Mouse (Mus musculus) midbrain, embryonic 12.5 days (tissue): ENCODE measurements around the gene Slc39a3. TPM values are rescaled to one million over a fixed set of nuclear protein-coding genes. Genes with fewer than 3 reads are reported as not detected.
A peak's percentile ranks its signal among the peaks of the same experiment; 100 is the strongest.
"Not testable (repeated sequence)": the region's sequence is repeated elsewhere in the genome, so short reads cannot be mapped to it uniquely, and the experiment has no call there.

Source experiments
- ATAC-seq: fragments of 200-750 bp; cut with Nextera tagmentation; 2 replicates; pipeline ENCODE4 v1.8.0; 2017; ENCODE audit warnings: low read depth, moderate TSS enrichment, moderate library complexity; ENCODE audit not compliant: low FRiP score
- H3K27ac ChIP-seq: fragments of 300-500 bp; sonication (generic); replicated peaks from 2 replicates; pipeline ENCODE4 v1.5.1; 2016; ENCODE audit warnings: mild to moderate bottlenecking
- H3K27me3 ChIP-seq: fragments of 300-500 bp; sonication (generic); 2 replicates; pipeline ENCODE4 v1.6.1; 2016; ENCODE audit warnings: mild to moderate bottlenecking
- H3K36me3 ChIP-seq: fragments of 300-500 bp; sonication (generic); 2 replicates; pipeline ENCODE4 v1.6.1; 2016
- H3K4me1 ChIP-seq: fragments of 300-500 bp; sonication (generic); 2 replicates; pipeline ENCODE4 v1.6.1; 2016
- H3K4me2 ChIP-seq: fragments of 300-500 bp; sonication (generic); replicated peaks from 2 replicates; pipeline ENCODE4 v1.6.1; 2016; ENCODE audit warnings: mild to moderate bottlenecking, moderate library complexity
- H3K4me3 ChIP-seq: fragments of 300-500 bp; sonication (generic); 2 replicates; pipeline ENCODE4 v1.5.1; 2016; ENCODE audit warnings: mild to moderate bottlenecking
- H3K9ac ChIP-seq: fragments of 300-500 bp; sonication (generic); replicated peaks from 2 replicates; pipeline ENCODE4 v1.6.1; 2016; ENCODE audit warnings: mild to moderate bottlenecking, moderate library complexity
- H3K9me3 ChIP-seq: fragments of 300-500 bp; sonication (generic); 2 replicates; pipeline ENCODE4 v1.6.1; 2016; ENCODE audit warnings: mild to moderate bottlenecking
- WGBS: fragments of 180-500 bp; shearing (Covaris S2); methylation state at CpG from one replicate; pipeline ENCODE4 v1.1.7; 2016; 5-methylcytosine and 5-hydroxymethylcytosine counted together
- polyA plus RNA-seq: library from polyadenylated mRNA; unstranded; fragments of >200 nt; fragmentation: Nextera tagmentation; extraction: Ambion mirVana; gene quantifications from 2 replicates; pipeline ENCODE4 v1.2.1, GENCODE M21; 2016

Gene Slc39a3
- polyA plus RNA-seq, 1 experiment from 2014 or later, result 33.1 TPM

DNA sequence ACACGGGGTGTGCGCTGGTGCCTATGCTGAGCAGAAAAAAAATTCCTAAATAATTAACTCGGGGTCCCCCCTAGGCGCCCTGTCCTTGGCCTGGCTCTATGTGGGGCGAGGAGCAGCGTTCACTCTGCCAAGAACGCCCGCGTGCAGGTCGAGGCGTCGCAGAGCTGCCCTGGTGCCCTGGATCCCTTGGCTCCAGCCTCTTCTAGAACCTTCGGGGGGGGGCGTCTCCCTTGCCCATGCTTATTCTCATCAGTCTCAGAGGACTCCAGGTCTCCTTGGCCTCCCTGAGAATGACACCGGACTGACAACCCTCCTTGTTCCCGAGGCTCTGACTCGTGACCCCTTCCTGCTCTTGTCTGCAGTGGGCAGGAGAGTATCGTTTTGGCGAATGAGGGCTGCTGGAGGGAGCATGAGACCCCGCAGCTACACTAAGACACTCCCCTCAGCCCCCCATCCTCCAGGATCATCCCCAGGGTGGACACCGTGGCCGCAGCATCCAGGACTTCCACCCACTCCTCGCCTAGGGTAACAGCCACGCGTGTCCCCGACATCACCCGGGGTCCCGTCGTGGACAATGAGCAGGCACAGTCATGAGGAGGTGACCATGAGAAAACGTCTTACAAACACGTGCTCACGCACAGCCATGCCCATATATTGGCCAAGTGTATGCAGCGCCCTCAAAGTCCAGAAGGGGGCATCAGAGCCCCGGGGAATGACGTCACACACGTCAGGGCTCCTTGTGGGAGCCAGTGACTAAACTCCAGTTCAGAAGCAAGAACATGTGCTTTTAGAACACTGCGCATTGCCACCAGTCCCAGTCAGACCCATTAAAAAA lies 37.6 kb downstream of the Slc39a3 start:
- ATAC-seq, result peak; percentile 70
- H3K4me2 ChIP-seq, result peak overlapping the region; percentile 8; the same call in 1 of the 2 replicates
- H3K27me3 ChIP-seq, result peaks cover 34% of the 10 kb centered on the region
- no peak overlapping the region for H3K9ac ChIP-seq
- no peak overlapping the region for H3K4me3 ChIP-seq
- no peaks in the 10 kb centered on the region for H3K36me3 ChIP-seq
- no peak overlapping the region for H3K27ac ChIP-seq
- WGBS, result 35% methylated on average over 37 of the region's 37 CpGs
- no peaks in the 10 kb centered on the region for H3K9me3 ChIP-seq
- peaks cover 18% of the 10 kb centered on the region for H3K4me1 ChIP-seq

DNA sequence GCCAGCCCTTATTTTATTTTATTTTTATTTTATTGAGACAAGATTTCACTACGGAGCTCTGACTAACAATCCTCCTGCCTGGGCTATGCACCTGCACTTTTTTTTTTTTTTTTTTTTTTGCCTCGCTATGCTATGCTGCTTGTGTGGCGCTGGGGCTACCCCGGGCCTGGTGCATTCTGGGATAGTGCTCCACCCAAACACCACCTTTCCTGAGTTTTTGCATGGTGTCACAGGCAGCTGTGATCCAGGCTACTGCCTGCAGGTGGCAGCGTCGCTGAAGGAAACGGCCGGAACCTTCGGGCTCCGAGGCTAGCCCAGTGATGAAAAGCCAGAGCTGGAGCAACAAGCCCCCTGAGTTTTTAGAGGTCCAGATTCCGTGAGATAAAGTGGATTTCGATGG lies 38.4 kb downstream of the Slc39a3 start:
- H3K4me3 ChIP-seq, result no peak overlapping the region
- no peaks in the 10 kb centered on the region for H3K36me3 ChIP-seq
- H3K4me1 ChIP-seq, result peaks cover 18% of the 10 kb centered on the region
- peaks cover 41% of the 10 kb centered on the region for H3K27me3 ChIP-seq
- H3K4me2 ChIP-seq, result no peak overlapping the region
- H3K27ac ChIP-seq, result no peak overlapping the region
- H3K9me3 ChIP-seq, result no peaks in the 10 kb centered on the region
- H3K9ac ChIP-seq, result no peak overlapping the region
- WGBS, result 24% methylated on average over 12 of the region's 12 CpGs
- ATAC-seq, result no peak

DNA sequence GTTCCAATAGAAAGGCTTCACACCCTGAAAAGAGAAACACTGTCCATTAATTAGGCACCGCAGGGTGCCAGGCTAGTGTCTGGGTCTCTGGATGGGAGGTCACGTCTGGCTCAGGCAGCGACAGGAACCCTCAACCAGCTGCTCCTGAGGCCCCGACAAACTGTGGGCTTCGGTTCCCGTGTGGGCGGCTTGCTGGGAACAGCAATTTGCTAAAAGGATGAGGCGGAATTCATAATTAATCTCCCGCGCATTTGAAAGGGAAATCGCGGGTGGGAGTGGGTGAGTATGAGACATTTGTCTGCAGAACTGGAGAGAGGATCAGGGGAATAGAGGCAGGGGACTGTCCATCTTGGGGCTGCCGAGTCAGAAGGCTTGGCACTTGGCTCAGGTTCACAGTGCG lies 39.2 kb downstream of the Slc39a3 start:
- WGBS, result 41% methylated on average over 14 of the region's 14 CpGs
- no peak overlapping the region for H3K27ac ChIP-seq
- peaks cover 21% of the 10 kb centered on the region for H3K4me1 ChIP-seq
- H3K9ac ChIP-seq, result no peak overlapping the region
- H3K4me3 ChIP-seq, result no peak overlapping the region
- H3K4me2 ChIP-seq, result no peak overlapping the region
- peaks cover 48% of the 10 kb centered on the region for H3K27me3 ChIP-seq
- ATAC-seq, result no peak
- H3K36me3 ChIP-seq, result no peaks in the 10 kb centered on the region
- H3K9me3 ChIP-seq, result no peaks in the 10 kb centered on the region

DNA sequence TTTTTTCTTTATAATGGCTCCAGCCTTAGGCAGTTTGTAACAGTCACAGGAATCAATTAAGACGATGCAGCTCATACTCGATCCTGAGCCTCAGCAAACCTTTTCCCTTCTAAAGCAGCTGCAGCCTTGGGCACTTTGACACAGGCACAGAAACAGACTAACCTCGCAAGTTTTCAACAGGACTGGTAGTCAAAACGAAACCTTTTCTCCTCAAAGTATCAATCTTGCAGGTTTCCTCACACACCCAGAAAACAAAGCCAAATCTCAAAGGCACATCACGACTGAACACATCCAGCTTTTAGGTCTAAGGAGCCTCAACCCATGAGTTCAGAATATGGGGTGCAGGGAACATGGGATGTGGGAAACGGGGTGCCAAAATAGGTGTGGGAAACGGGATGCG lies 39.9 kb downstream of the Slc39a3 start:
- ATAC-seq, result no peak
- Histone ChIP-seq H3K4me1 (peaks cover 22% of the 10 kb centered on the region), H3K9ac (no peak overlapping the region), H3K36me3 (no peaks in the 10 kb centered on the region), H3K9me3 (no peaks in the 10 kb centered on the region), H3K27me3 (peaks cover 53% of the 10 kb centered on the region), H3K4me3 (no peak overlapping the region), H3K27ac (no peak overlapping the region), H3K4me2 (no peak overlapping the region)
- WGBS, result 84% methylated on average over 8 of the region's 8 CpGs

DNA sequence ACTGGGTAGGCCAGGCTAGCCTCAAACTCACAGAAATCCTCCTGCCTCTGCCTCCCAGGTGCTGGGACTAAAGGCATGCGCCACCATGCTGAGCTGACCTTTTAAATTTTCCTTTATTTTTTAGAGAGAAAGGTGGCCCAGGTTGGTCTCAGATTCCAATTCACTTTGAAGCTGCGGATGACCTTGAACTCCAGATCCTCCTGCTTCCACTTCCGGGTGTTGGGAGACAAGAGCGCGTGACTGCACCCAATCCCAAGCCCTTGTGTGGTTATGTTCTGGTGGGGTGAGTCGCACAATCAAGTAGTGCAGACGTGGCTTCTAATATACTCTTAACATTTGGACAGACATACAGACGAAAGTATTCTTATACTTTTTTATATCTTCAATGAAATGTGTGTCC lies 40.7 kb downstream of the Slc39a3 start:
- ATAC-seq, result no peak
- H3K27ac ChIP-seq, result no peak overlapping the region
- H3K36me3 ChIP-seq, result no peaks in the 10 kb centered on the region
- 96% methylated on average over 8 of the region's 8 CpGs for WGBS
- no peak overlapping the region for H3K4me3 ChIP-seq
- no peaks in the 10 kb centered on the region for H3K9me3 ChIP-seq
- H3K4me2 ChIP-seq, result no peak overlapping the region
- no peak overlapping the region for H3K9ac ChIP-seq
- H3K27me3 ChIP-seq, result peaks cover 52% of the 10 kb centered on the region
- H3K4me1 ChIP-seq, result peaks cover 18% of the 10 kb centered on the region

DNA sequence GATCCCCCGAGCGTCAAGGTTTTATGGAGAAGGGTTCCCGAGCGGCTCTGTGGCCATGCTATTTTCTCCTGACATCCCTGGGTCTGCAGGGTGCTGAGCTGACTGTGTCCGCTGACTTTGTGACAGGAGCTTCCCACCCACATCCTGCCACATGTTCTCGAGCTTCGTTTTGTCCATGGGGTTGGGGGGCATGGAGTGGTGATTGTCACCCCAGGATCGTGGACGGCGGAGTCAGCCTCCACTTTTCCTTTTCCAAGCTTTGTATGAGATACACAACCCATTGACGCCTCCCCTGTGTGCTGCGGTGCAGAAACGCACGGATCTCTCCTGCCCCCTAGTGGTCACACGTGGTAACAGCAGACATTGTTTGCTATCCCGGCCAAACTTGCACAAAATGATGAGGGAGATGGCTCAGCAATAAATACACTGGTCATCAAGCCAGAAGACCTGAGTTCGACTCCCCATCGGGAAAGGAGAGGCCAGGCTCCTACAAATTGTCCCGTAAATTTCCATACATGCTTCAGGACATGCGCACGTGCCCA lies 42.1 kb downstream of the Slc39a3 start:
- no peaks in the 10 kb centered on the region for H3K36me3 ChIP-seq
- no peaks in the 10 kb centered on the region for H3K9me3 ChIP-seq
- H3K9ac ChIP-seq, result no peak overlapping the region; the same call in 1 of the 2 replicates
- peak overlapping the region; percentile 16; the same call in 1 of the 2 replicates for H3K4me2 ChIP-seq
- 14% methylated on average over 21 of the region's 21 CpGs for WGBS
- H3K4me3 ChIP-seq, result no peak overlapping the region
- H3K27me3 ChIP-seq, result peaks cover 45% of the 10 kb centered on the region
- ATAC-seq, result no peak
- no peak overlapping the region for H3K27ac ChIP-seq
- peaks cover 7% of the 10 kb centered on the region for H3K4me1 ChIP-seq

DNA sequence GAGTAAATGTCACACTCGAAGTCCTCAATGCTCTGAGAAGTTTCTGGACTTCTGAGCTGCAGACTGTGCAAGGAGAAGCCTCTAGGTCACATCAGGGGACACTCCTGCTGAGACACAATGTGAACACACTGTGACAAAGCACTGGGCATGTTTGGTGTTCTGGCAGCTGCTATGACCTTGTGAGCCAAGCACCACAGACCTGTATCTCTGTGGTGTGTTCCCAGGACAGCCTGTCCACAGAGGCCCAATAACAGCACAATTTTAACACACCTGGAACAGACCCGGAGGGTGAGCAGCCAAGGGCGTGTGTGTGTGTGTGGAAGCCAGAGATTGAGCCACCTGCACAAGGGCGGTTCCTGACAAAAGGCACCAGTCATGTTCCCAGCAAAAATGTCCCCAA lies 42.6 kb downstream of the Slc39a3 start:
- Histone ChIP-seq H3K9ac (no peak overlapping the region; the same call in 1 of the 2 replicates), H3K27me3 (peaks cover 45% of the 10 kb centered on the region), H3K4me2 (peak overlapping the region; percentile 16; the same call in 1 of the 2 replicates), H3K36me3 (no peaks in the 10 kb centered on the region), H3K9me3 (no peaks in the 10 kb centered on the region), H3K4me3 (no peak overlapping the region), H3K4me1 (peaks cover 5% of the 10 kb centered on the region), H3K27ac (no peak overlapping the region)
- WGBS, result 57% methylated on average over 4 of the region's 4 CpGs
- ATAC-seq, result no peak

DNA sequence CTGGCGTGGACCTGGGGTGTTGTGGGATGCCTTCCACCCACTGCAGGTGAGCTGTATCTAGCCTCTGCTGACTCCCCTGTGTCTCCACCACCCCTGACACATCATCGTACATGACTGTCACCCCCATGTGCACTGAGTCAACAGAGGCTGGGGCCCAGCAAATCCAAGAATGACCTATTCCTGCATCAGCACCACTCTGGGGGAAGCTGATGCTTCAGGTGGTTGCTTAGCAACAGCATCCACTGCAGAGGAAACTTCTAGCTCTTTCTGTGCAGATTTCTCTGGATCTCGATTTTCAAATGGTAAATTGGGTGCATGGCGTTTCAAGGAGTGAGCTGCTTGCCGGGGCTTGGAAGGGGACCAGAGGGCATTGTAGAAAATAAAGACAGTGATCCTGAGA lies 44.0 kb downstream of the Slc39a3 start:
- no peaks in the 10 kb centered on the region for H3K36me3 ChIP-seq
- no peaks in the 10 kb centered on the region for H3K9me3 ChIP-seq
- no peak overlapping the region for H3K4me3 ChIP-seq
- no peak overlapping the region for H3K27ac ChIP-seq
- peaks cover 4% of the 10 kb centered on the region; the same call in 1 of the 2 replicates for H3K4me1 ChIP-seq
- WGBS, result 50% methylated on average over 5 of the region's 5 CpGs
- no peak overlapping the region for H3K9ac ChIP-seq
- H3K4me2 ChIP-seq, result no peak overlapping the region
- no peak for ATAC-seq
- peaks cover 56% of the 10 kb centered on the region for H3K27me3 ChIP-seq

DNA sequence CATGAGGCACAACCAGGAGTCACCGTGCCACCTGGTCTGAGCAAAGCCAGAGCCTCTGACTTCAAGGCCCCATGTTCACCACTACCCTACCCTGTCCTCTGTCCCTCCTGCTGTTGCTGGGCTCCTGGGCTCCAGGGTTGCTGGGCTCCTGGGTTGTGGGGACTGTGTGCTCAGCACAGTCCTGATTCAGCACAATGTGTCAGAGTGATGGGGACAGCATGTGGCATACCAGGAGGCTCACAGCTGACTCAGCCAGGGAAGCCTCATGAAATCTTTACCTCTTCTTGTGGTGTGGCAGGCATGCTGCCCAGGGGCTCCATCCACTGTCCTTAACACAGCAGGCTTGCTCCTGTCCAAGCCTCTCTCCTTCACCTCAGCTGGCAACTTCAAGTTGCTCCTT lies 45.3 kb downstream of the Slc39a3 start:
- no peaks in the 10 kb centered on the region for H3K36me3 ChIP-seq
- peaks cover 61% of the 10 kb centered on the region for H3K27me3 ChIP-seq
- H3K9ac ChIP-seq, result no peak overlapping the region
- peaks cover 4% of the 10 kb centered on the region; the same call in 1 of the 2 replicates for H3K4me1 ChIP-seq
- no peak for ATAC-seq
- no peaks in the 10 kb centered on the region for H3K9me3 ChIP-seq
- WGBS, result 79% methylated on average over 1 of the region's 1 CpGs
- no peak overlapping the region for H3K27ac ChIP-seq
- no peak overlapping the region for H3K4me2 ChIP-seq
- no peak overlapping the region for H3K4me3 ChIP-seq

DNA sequence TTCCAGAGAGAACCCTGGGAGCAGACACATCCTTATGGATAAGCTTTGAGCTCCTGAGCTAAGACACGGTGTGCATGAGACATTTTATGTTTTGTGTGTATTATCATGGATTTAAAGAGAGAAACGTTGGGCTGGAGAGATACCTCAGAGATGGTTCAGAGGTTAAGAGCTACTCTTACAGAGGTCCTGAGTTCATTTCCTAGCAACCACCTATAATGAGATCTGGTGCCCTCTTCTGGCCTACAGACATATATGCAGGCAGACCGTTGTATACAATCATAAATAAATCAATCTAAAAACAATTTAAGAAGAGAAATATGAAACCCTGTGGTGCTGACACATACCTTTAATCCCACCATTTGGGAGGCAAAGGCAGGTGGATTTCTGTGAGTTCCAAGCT lies 46.2 kb downstream of the Slc39a3 start:
- H3K36me3 ChIP-seq, result no peaks in the 10 kb centered on the region
- no peak overlapping the region for H3K27ac ChIP-seq
- ATAC-seq, result no peak
- peaks cover 70% of the 10 kb centered on the region for H3K27me3 ChIP-seq
- peaks cover 4% of the 10 kb centered on the region; the same call in 1 of the 2 replicates for H3K4me1 ChIP-seq
- H3K9me3 ChIP-seq, result no peaks in the 10 kb centered on the region
- H3K4me2 ChIP-seq, result no peak overlapping the region
- H3K4me3 ChIP-seq, result no peak overlapping the region
- no peak overlapping the region for H3K9ac ChIP-seq
- 10% methylated on average over 3 of the region's 3 CpGs for WGBS

DNA sequence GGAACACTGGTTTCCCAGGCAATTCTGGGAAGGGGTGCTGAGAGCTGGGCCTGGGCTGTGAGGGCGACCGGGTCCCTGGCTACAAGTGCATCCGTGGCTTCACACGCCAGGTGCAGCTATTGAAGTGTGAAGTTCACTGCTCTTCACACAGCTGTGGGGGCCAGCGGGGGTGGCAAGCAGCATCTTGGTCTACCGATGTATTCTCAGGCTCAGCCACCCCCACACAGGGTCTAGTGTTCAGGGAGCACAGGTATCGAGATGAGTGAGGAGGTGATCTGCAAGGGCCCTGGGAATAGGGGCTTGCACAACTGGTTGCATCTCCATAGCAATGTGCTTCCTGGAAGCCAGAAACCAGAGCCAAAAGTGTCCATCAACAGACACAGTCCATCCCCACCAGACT lies 46.8 kb downstream of the Slc39a3 start:
- Histone ChIP-seq H3K9ac (no peak overlapping the region), H3K4me1 (peaks cover 9% of the 10 kb centered on the region), H3K36me3 (no peaks in the 10 kb centered on the region), H3K4me2 (no peak overlapping the region), H3K27ac (no peak overlapping the region), H3K4me3 (no peak overlapping the region), H3K27me3 (peaks cover 74% of the 10 kb centered on the region), H3K9me3 (no peaks in the 10 kb centered on the region)
- ATAC-seq, result no peak
- WGBS, result 73% methylated on average over 7 of the region's 7 CpGs

DNA sequence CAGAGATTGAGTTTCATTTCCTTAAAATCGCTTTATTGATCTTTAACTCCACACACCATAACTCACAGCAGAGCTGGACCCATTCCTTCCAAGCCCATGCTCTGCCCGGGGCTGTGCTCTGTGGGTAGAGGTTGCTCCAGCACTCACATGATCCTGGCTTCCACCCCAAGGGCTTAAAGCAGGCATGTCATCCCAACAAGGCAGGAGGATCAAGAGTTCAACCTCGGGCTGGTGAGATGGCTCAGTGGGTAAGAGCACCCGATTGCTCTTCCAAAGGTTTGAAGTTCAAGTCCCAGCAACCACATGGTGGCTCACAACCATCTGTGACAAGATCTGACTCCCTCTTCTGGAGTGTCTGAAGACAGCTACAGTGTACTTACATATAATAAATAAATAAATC lies 47.4 kb downstream of the Slc39a3 start:
- ATAC-seq, H3K9me3 ChIP-seq, H3K4me2 ChIP-seq, H3K4me3 ChIP-seq, H3K36me3 ChIP-seq, H3K9ac ChIP-seq, H3K27ac ChIP-seq: not testable (repeated sequence)
- H3K4me1 ChIP-seq, result peaks cover 10% of the 10 kb centered on the region
- peaks cover 74% of the 10 kb centered on the region for H3K27me3 ChIP-seq
- 63% methylated on average over 4 of the region's 4 CpGs for WGBS
